Mouse (Mus musculus) intestine, embryonic 16.5 days (tissue): Measurements from ENCODE around the gene Slc15a2. TPM values are rescaled to one million over a fixed set of nuclear protein-coding genes. Genes with fewer than 3 reads are reported as not detected.

ENCODE experiments used
- ATAC-seq: fragments of 200-750 bp; cut with Nextera tagmentation; 2 replicates; pipeline ENCODE4 v1.8.0; 2017; ENCODE audit warnings: moderate TSS enrichment, moderate library complexity
- H3K27ac ChIP-seq: fragments of 300-500 bp; sonication (generic); 2 replicates; pipeline ENCODE4 v1.5.1; 2014; ENCODE audit warnings: mild to moderate bottlenecking, low read length
- H3K27me3 ChIP-seq: fragments of 300-500 bp; sonication (generic); replicated peaks from 2 replicates; pipeline ENCODE4 v1.6.1; 2014; ENCODE audit warnings: low read length, control low read depth, mixed read lengths; ENCODE audit not compliant: control insufficient read depth, insufficient read depth
- H3K36me3 ChIP-seq: fragments of 300-500 bp; sonication (generic); 2 replicates; pipeline ENCODE4 v1.6.1; 2014; ENCODE audit warnings: low read length, control low read depth; ENCODE audit not compliant: control insufficient read depth, insufficient read depth
- H3K4me1 ChIP-seq: fragments of 300-500 bp; sonication (generic); 2 replicates; pipeline ENCODE4 v1.6.1; 2014; ENCODE audit warnings: low read length, control low read depth, mixed read lengths; ENCODE audit not compliant: control insufficient read depth, insufficient read depth
- H3K4me2 ChIP-seq: fragments of 300-500 bp; sonication (generic); 2 replicates; pipeline ENCODE4 v1.6.1; 2014; ENCODE audit warnings: low read depth, low read length, control low read depth
- H3K4me3 ChIP-seq: fragments of 300-500 bp; sonication (generic); 2 replicates; pipeline ENCODE4 v1.5.1; 2014; ENCODE audit warnings: mild to moderate bottlenecking, low read length
- H3K9ac ChIP-seq: fragments of 300-500 bp; sonication (generic); 2 replicates; pipeline ENCODE4 v1.6.1; 2014; ENCODE audit warnings: low read depth, low read length
- H3K9me3 ChIP-seq: fragments of 300-500 bp; sonication (generic); 2 replicates; pipeline ENCODE4 v1.6.1; 2016; ENCODE audit warnings: low read length, control low read depth; ENCODE audit not compliant: control insufficient read depth
- WGBS: fragments of 180-500 bp; shearing (Covaris S2); extraction: QIAGEN DNeasy Blood & Tissue Kit; methylation state at CpG from one replicate; pipeline ENCODE4 v1.1.7; 2014; 5-methylcytosine and 5-hydroxymethylcytosine counted together
- polyA plus RNA-seq: library from polyadenylated mRNA; unstranded; fragments of >200 nt; fragmentation: Nextera tagmentation; extraction: Ambion mirVana; gene quantifications from 2 replicates; pipeline ENCODE4 v1.2.1, GENCODE M21; 2015

The Slc15a2 gene
- polyA plus RNA-seq, 1 experiment from 2014 or later: 8.5 TPM

DNA sequence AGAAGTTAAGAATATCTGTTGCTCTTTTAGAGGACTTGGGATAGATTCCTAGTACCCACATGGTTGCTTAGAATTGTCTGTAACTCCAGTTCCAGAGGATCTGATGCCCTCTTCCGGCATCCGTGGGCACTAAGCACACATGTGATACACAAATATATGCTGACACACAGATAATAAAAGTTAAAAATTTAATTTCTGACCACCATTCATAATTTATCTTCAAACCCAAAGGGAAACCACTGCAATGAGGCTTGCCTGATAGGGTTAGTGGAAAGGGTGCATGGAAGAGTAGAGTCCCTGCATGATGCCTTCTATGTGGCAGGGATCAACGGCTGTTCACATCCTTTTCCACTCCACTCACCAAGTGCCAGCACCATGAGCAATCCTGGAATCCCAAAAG is 13.1 kb downstream of the Slc15a2 start:
- H3K4me1 ChIP-seq: no peaks in the 10 kb centered on the region
- no peaks in the 10 kb centered on the region for H3K9me3 ChIP-seq
- H3K36me3 ChIP-seq: no peaks in the 10 kb centered on the region
- H3K9ac ChIP-seq: no peak overlapping the region
- H3K27me3 ChIP-seq: no peaks in the 10 kb centered on the region
- no peak for ATAC-seq
- H3K4me3 ChIP-seq: no peak overlapping the region
- no peak overlapping the region for H3K4me2 ChIP-seq
- 90% methylated on average over 3 of the region's 3 CpGs for WGBS
- no peak overlapping the region for H3K27ac ChIP-seq

DNA sequence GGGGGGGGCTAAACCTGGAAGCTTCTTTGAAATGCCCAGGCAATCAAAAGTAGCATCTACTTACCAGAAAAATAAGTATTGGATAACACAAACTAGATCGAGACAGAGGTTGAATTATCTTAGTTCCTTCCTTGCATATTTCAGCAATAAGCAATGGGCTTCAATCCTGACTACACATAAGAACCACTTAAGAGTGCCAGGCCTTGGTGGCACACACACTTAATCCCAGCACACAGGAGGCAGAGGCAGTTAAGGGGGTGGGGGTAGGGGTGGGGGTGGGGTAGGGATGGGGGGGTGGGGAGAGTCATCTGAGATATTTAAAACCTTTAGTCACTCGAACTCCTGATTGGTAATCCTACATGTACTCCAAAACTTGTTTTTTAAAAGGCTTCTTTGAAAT is 13.5 kb downstream of the Slc15a2 start:
- H3K9me3 ChIP-seq: no peaks in the 10 kb centered on the region
- H3K27me3 ChIP-seq: no peaks in the 10 kb centered on the region
- H3K27ac ChIP-seq: no peak overlapping the region
- ATAC-seq: no peak
- H3K4me3 ChIP-seq: no peak overlapping the region
- H3K9ac ChIP-seq: no peak overlapping the region
- H3K4me1 ChIP-seq: no peaks in the 10 kb centered on the region
- no peak overlapping the region for H3K4me2 ChIP-seq
- 84% methylated on average over 2 of the region's 2 CpGs for WGBS
- H3K36me3 ChIP-seq: no peaks in the 10 kb centered on the region

DNA sequence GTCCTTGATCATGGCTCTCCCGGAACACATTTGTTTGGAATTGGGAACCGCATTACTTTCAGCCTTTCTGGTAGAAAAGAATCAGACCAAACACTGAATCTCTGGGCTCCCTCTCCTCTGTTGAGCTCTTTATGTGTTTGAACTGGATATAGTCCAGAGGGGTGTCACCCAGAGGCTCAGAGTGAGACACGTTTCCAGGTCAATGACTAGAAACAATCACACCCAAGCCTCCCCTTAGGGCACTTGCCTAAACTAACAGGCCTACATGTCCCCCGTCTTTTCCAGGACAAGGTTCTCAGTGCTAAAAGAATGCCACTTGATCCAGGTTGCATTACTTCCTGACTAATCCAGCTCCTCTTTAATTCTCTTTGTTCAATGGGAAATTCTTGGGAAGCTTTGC is 13.9 kb downstream of the Slc15a2 start:
- H3K27ac ChIP-seq: no peak overlapping the region
- no peaks in the 10 kb centered on the region for H3K36me3 ChIP-seq
- WGBS: 87% methylated on average over 4 of the region's 4 CpGs
- H3K9ac ChIP-seq: no peak overlapping the region
- H3K4me1 ChIP-seq: no peaks in the 10 kb centered on the region
- H3K4me3 ChIP-seq: no peak overlapping the region
- H3K4me2 ChIP-seq: no peak overlapping the region
- H3K27me3 ChIP-seq: no peaks in the 10 kb centered on the region
- H3K9me3 ChIP-seq: no peaks in the 10 kb centered on the region
- ATAC-seq: no peak

DNA sequence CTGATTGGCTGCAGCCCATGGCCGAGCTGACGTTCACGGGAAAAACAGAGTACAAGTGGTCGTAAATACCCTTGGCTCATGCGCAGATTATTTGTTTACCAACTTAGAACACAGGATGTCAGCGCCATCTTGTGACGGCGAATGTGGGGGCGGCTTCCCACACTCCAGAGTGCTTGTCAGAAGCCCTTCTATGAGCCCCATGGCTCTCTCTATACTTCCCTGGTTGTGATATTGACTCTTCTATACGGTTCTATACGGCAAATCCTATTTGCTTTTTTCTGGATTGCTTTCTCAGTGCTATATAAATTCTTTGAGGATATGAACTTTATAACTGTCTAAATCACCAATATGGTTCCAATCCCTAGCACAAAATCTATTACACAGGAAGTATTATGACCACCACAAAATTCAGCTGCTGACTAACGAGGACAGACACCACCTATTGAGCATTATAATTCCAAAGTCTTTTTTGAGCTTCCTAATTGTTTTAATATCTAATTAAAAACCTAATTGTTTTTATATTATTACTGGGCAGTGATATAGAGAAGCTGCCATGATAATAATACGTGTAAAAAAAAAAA is 14.5 kb downstream of the Slc15a2 start:
- H3K27me3 ChIP-seq: no peaks in the 10 kb centered on the region
- ATAC-seq: peak; percentile 33; the same call in 1 of the 2 replicates
- H3K36me3 ChIP-seq: no peaks in the 10 kb centered on the region
- no peak overlapping the region for H3K9ac ChIP-seq
- no peak overlapping the region for H3K4me3 ChIP-seq
- H3K27ac ChIP-seq: no peak overlapping the region
- WGBS: 68% methylated on average over 8 of the region's 13 CpGs
- no peaks in the 10 kb centered on the region for H3K4me1 ChIP-seq
- no peaks in the 10 kb centered on the region for H3K9me3 ChIP-seq
- H3K4me2 ChIP-seq: no peak overlapping the region

DNA sequence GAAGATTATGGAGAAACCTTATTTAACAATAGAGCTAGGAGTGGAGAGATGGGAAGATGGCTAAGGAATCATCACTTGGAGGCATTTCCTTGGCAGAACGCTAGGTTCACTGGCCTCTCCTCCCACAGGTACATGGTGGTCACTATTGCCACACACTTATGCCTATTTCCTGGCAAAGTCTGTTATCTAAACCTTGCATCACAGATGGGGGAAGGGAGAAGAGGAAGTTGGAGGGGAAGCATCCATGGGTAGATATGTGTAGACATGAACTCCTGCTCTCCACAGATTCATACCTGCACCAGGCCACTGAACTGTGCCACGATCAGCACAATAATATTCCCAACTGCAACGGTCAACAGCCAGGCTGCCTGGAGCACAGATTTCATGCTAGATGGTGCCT is 32.8 kb downstream of the Slc15a2 start:
- no peak overlapping the region for H3K4me2 ChIP-seq
- H3K27me3 ChIP-seq: no peaks in the 10 kb centered on the region
- 90% methylated on average over 3 of the region's 3 CpGs for WGBS
- H3K36me3 ChIP-seq: no peaks in the 10 kb centered on the region
- no peak overlapping the region for H3K4me3 ChIP-seq
- H3K9ac ChIP-seq: no peak overlapping the region
- no peaks in the 10 kb centered on the region for H3K9me3 ChIP-seq
- ATAC-seq: no peak
- no peaks in the 10 kb centered on the region for H3K4me1 ChIP-seq
- H3K27ac ChIP-seq: no peak overlapping the region

DNA sequence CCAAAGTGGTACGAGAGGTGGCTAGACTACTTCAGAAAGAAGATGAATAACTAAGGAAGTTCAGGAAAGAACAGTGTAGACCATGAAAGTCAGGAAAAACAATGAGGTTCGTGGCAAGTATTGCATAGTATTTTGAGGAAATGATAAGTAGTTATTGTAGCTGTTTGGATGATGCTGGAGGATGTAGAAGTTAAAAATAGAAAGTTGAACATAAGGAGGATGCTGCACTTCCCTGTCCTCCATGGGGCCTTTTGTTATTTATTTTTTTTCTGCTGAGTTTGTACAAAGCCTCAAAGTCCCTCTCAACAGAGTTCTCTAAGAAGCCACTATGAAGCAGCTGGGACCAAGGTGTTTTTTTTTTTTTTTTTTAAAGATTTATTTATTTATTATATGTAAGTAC is 37.0 kb downstream of the Slc15a2 start:
- H3K4me2 ChIP-seq: no peak overlapping the region
- H3K36me3 ChIP-seq: no peaks in the 10 kb centered on the region
- H3K27ac ChIP-seq: no peak overlapping the region
- 56% methylated on average over 2 of the region's 2 CpGs for WGBS
- no peaks in the 10 kb centered on the region for H3K27me3 ChIP-seq
- H3K9ac ChIP-seq: no peak overlapping the region
- ATAC-seq: no peak
- no peak overlapping the region for H3K4me3 ChIP-seq
- no peaks in the 10 kb centered on the region for H3K4me1 ChIP-seq
- no peaks in the 10 kb centered on the region for H3K9me3 ChIP-seq

DNA sequence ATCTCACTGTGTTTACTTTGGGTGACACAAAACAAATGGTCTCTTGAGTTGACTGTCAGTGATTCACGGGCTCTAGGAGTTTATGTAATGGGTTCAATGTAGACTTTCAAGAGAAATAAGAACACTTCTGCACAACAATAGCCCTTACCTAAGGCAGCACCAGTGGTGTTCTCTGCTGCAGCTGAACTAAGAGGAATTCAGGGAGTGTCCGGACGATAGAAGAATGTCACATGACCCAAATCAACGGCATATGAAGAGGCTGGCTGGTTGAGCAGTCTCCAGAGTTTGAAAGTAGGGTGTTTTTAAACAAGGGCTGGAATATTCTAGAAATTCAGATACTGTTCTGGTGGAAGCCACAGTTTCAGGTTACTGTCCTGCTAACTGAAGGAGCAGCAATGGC is 37.7 kb downstream of the Slc15a2 start:
- Histone ChIP-seq H3K27ac (no peak overlapping the region), H3K9me3 (no peaks in the 10 kb centered on the region), H3K9ac (no peak overlapping the region), H3K36me3 (no peaks in the 10 kb centered on the region), H3K4me2 (no peak overlapping the region), H3K27me3 (no peaks in the 10 kb centered on the region), H3K4me1 (no peaks in the 10 kb centered on the region), H3K4me3 (no peak overlapping the region)
- no peak for ATAC-seq
- WGBS: 65% methylated on average over 4 of the region's 4 CpGs

DNA sequence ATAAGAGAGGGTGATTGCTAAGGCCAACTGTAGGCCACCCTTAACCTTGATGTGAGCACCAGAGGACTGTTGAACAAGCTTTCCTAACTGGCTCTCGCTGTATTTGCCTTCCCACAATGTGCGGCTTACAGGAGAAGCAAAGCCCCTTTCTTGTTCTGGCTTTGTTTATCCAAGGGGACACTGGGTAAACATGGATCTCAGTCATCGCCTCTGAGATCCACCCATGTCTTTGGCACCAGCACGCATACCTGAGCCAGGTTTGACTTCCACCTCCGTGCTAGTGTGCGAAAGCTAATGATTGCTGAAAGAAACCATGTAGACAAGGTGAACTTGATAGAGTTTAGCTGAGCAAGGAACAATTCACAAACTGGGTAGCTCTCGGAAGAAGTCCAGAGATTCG is 41.2 kb downstream of the Slc15a2 start:
- no peaks in the 10 kb centered on the region for H3K27me3 ChIP-seq
- no peaks in the 10 kb centered on the region for H3K4me1 ChIP-seq
- no peaks in the 10 kb centered on the region for H3K9me3 ChIP-seq
- no peak for ATAC-seq
- no peak overlapping the region for H3K4me3 ChIP-seq
- WGBS: 63% methylated on average over 8 of the region's 8 CpGs
- no peaks in the 10 kb centered on the region for H3K36me3 ChIP-seq
- no peak overlapping the region for H3K4me2 ChIP-seq
- H3K27ac ChIP-seq: no peak overlapping the region
- no peak overlapping the region for H3K9ac ChIP-seq

DNA sequence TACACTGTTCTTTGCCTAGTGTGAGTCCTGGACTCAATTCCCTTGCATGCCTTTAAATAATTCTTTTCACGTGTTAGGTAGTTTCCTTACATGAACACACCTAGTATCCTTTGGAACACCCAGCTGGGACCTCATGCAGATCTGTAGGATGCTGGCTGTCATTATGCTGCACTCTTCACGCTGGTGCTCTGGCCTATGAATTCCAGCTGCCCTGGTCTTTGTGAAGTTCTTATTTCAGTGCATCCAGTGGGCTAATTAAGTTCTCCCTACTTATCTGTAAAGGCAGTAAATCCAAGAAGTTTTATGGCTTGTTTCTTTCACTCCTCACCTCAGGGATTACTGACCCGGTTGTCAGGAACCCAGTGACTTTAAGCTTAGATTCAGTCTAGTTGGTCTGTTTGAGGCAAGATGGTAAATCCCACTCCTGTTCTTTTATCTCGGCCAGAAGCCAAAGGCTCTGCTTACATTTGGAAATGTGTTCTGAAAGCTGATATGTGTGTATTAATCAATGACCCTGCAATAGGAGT is 45.3 kb downstream of the Slc15a2 start:
- no peak overlapping the region for H3K27ac ChIP-seq
- no peaks in the 10 kb centered on the region for H3K27me3 ChIP-seq
- WGBS: 21% methylated on average over 4 of the region's 4 CpGs
- no peaks in the 10 kb centered on the region for H3K36me3 ChIP-seq
- no peak overlapping the region for H3K9ac ChIP-seq
- H3K4me3 ChIP-seq: no peak overlapping the region
- no peak overlapping the region for H3K4me2 ChIP-seq
- ATAC-seq: no peak
- no peaks in the 10 kb centered on the region for H3K4me1 ChIP-seq
- H3K9me3 ChIP-seq: no peaks in the 10 kb centered on the region

DNA sequence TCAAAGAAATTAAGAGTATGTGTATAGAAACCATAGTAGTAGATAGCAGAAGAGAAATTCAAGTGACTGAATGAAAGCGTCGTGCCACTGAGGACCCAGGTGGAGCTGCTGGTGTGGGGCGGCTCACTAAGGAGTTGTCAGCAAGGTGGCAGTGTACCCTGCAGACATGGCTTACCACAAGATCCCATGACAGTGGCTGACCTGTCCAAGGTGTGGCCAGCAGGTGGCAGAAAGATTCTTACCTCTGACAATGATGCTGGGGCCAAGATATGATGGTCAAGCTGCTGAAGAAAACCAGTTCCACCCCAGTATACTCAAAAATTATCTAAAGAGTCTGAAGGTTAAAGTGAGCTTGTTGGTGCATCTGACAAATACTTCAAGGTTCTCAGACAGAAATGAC is 49.3 kb downstream of the Slc15a2 start:
- H3K9ac ChIP-seq: no peak overlapping the region

More for the DNA sequence above, 49.3 kb downstream of the Slc15a2 start:
- Histone ChIP-seq H3K4me3 (no peak overlapping the region), H3K27ac (no peak overlapping the region), H3K9me3 (no peaks in the 10 kb centered on the region), H3K4me1 (no peaks in the 10 kb centered on the region), H3K36me3 (no peaks in the 10 kb centered on the region), H3K27me3 (no peaks in the 10 kb centered on the region), H3K4me2 (no peak overlapping the region)
- WGBS: 81% methylated on average over 3 of the region's 3 CpGs
- no peak for ATAC-seq
